11 mouse cellular contexts compared by ENCODE assay signal in genomic region chr6:136463491-136463890, GRCm38 (mm10). TPM values are rescaled to one million over a fixed set of nuclear protein-coding genes. Genes with fewer than 3 reads are reported as not detected.
DNase-seq lines count a peak whose midpoint lies in the region; ATAC-seq and TF ChIP-seq lines count a peak whose summit lies in the region.
"Had no signal": no experiment of that assay in that cellular context is flagged by ENCODE, and none has a peak within 500 bp of the region (broad histone marks: within the 10 kb centered on the region; RNA-seq: fewer than 3 reads in every experiment).

No protein-coding gene starts in this region.

- H3K4me1 ChIP-seq in kidney, embryonic 16.5 days (ENCODE audit: insufficient read depth, low read length) = peaks cover 27% of the 10 kb centered on the region; the same call in 1 of the 2 replicates
- peaks cover 58% of the 10 kb centered on the region for H3K4me1 ChIP-seq in E14TG2a.4 (replicated peaks; ENCODE audit: low read depth, low read length)
- peaks cover 27% of the 10 kb centered on the region for H3K4me1 ChIP-seq in embryonic facial prominence, embryonic 10.5 days

- TF ChIP-seq CTCF in E14TG2a.4 (conservative IDR thresholded peaks at IDR 0.05; ENCODE audit: low read length) = no peak

- H3K4me3 ChIP-seq in kidney, embryonic 16.5 days (ENCODE audit: low read length) = no peak overlapping the region
- H3K4me3 ChIP-seq in E14TG2a.4 (replicated peaks; ENCODE audit: low read length) = peak overlapping the region; percentile 46; the same call in 1 of the 2 replicates
- no peak overlapping the region for H3K4me3 ChIP-seq in embryonic facial prominence, embryonic 10.5 days

- H3K9me3 ChIP-seq in kidney, embryonic 16.5 days (ENCODE audit: low read length) = no peaks in the 10 kb centered on the region
- H3K9me3 ChIP-seq in E14TG2a.4 (ENCODE audit: low read length) = peaks cover 34% of the 10 kb centered on the region
- H3K9me3 ChIP-seq in embryonic facial prominence, embryonic 10.5 days = no peaks in the 10 kb centered on the region

- 78% methylated on average over 9 of the region's 9 CpGs for WGBS in kidney, embryonic 16.5 days
- WGBS in embryonic facial prominence, embryonic 10.5 days = 61% methylated on average over 9 of the region's 9 CpGs

- H3K9ac ChIP-seq in kidney, embryonic 16.5 days (replicated peaks; ENCODE audit: low read length) = no peak overlapping the region

- no peak overlapping the region for H3K4me2 ChIP-seq in kidney, embryonic 16.5 days (replicated peaks; ENCODE audit: low read depth, low read length)

- DNase-seq in kidney, adult 8-10 months = no peak
- no peak for DNase-seq in embryonic facial prominence, embryonic 10.5 days (ENCODE audit: low spot score)
- DNase-seq in splenic B cell, adult 2 months (ENCODE audit: low read depth, low spot score) = peak; percentile 55
- no peak for DNase-seq in layer of hippocampus, postnatal 25 days (ENCODE audit: extremely low spot score in 1 of 2, low spot score in 1 of 2)
- DNase-seq in ovary, postnatal 14 days (ENCODE audit: low spot score) = no peak
- DNase-seq: cerebellum, postnatal 14 days; right cerebral cortex, postnatal 14 days had no signal

- H3K36me3 ChIP-seq in kidney, embryonic 16.5 days (ENCODE audit: insufficient read depth, low read length) = no peaks in the 10 kb centered on the region
- peaks cover 16% of the 10 kb centered on the region for H3K36me3 ChIP-seq in E14TG2a.4 (ENCODE audit: insufficient read depth, low read length)
- H3K36me3 ChIP-seq in embryonic facial prominence, embryonic 10.5 days (replicated peaks) = no peaks in the 10 kb centered on the region
- no peaks in the 10 kb centered on the region for H3K36me3 ChIP-seq in splenic B cell, adult 2 months (ENCODE audit: control insufficient read depth, insufficient read depth, low read length, poor library complexity, severe bottlenecking)

- H3K27ac ChIP-seq in kidney, embryonic 16.5 days (ENCODE audit: low read length) = peak overlapping the region; percentile 81
- H3K27ac ChIP-seq in embryonic facial prominence, embryonic 10.5 days (replicated peaks) = peak overlapping the region; percentile 98

- no peak for ATAC-seq in kidney, embryonic 16.5 days (ENCODE audit: low FRiP score, low TSS enrichment)

- H3K27me3 ChIP-seq in kidney, embryonic 16.5 days (ENCODE audit: insufficient read depth, low read length) = no peaks in the 10 kb centered on the region
- no peaks in the 10 kb centered on the region for H3K27me3 ChIP-seq in E14TG2a.4 (ENCODE audit: insufficient read depth, low read length)
- no peaks in the 10 kb centered on the region for H3K27me3 ChIP-seq in embryonic facial prominence, embryonic 10.5 days (replicated peaks; ENCODE audit: low read depth, poor library complexity, severe bottlenecking)
- H3K27me3 ChIP-seq in splenic B cell, adult 2 months (ENCODE audit: control insufficient read depth, insufficient read depth, low read length, poor library complexity, severe bottlenecking) = no peaks in the 10 kb centered on the region

RNA-seq across cellular contexts. Expression of gene Atf7ip, which starts 42.5 kb away (rescaled TPM):
- 38.0 and 41.0 TPM in 2 replicates for polyA plus RNA-seq in kidney, embryonic 16.5 days (2015; fragmentation: Nextera tagmentation; extraction: Ambion mirVana)
- polyA plus RNA-seq in embryonic facial prominence, embryonic 10.5 days (2016; fragmentation: Nextera tagmentation; extraction: Ambion mirVana) = 48.0 and 50.9 TPM in 2 replicates
- total RNA-seq in layer of hippocampus, postnatal 25 days (2021) = 100 to 1,000 TPM; 105 to 131 TPM

RNA-seq across cellular contexts. Expression of gene E330021D16Rik, which starts 48.1 kb away (rescaled TPM):
- 2.9 and 3.0 TPM in 2 replicates for polyA plus RNA-seq in kidney, embryonic 16.5 days (2015; fragmentation: Nextera tagmentation; extraction: Ambion mirVana)
- polyA plus RNA-seq in embryonic facial prominence, embryonic 10.5 days (2016; fragmentation: Nextera tagmentation; extraction: Ambion mirVana) = 0.15 TPM in 1 of 2 replicates, not detected in the other
- not detected for total RNA-seq in layer of hippocampus, postnatal 25 days (2021)
- total RNA-seq: gastrocnemius, postnatal 10 days had no signal
- polyA plus RNA-seq: large intestine, adult 2 months had no signal
